Mouse (Mus musculus) heart, embryonic 14.5 days (tissue): ENCODE results near the gene Plod2. TPM values are rescaled to one million over a fixed set of nuclear protein-coding genes. Genes with fewer than 3 reads are reported as not detected.

ENCODE experiments used
- ATAC-seq: fragments of 200-750 bp; cut with Nextera tagmentation; 2 replicates; pipeline ENCODE4 v1.8.0; 2017; ENCODE audit warnings: low read depth, moderate TSS enrichment; ENCODE audit not compliant: insufficient number of reproducible peaks, insufficient read depth, low FRiP score
- H3K27ac ChIP-seq, 2 experiments: fragments of 200-500 bp in 1 of 2; fragments of 300-500 bp in 1 of 2; sonication (generic) in 1 of 2; replicated peaks in 1 of 2; 2 replicates each; pipeline ENCODE4 v1.5.1; 2012 to 2014; ENCODE audit warnings: low read depth in 2 of 2, low read length in 2 of 2, control low read depth in 1 of 2, mild to moderate bottlenecking in 1 of 2, mixed read lengths in 1 of 2; ENCODE audit not compliant: control insufficient read depth in 1 of 2, insufficient read depth in 1 of 2
- H3K27me3 ChIP-seq: fragments of 300-500 bp; sonication (generic); 2 replicates; pipeline ENCODE4 v1.6.1; 2014; ENCODE audit warnings: mild to moderate bottlenecking, low read length, control low read depth; ENCODE audit not compliant: control insufficient read depth, insufficient read depth
- H3K36me3 ChIP-seq: fragments of 300-500 bp; sonication (generic); 2 replicates; pipeline ENCODE4 v1.6.1; 2014; ENCODE audit warnings: mild to moderate bottlenecking, control low read depth, low read length, mixed read lengths; ENCODE audit not compliant: control insufficient read depth, insufficient read depth
- H3K4me1 ChIP-seq, 2 experiments: fragments of 200-500 bp in 1 of 2; fragments of 300-500 bp in 1 of 2; sonication (generic) in 1 of 2; 2 replicates each; pipeline ENCODE4 v1.6.1; 2012 to 2014; ENCODE audit warnings: low read length in 2 of 2, control low read depth in 1 of 2, mixed read lengths in 1 of 2; ENCODE audit not compliant: control insufficient read depth in 2 of 2, insufficient read depth in 2 of 2
- H3K4me2 ChIP-seq: fragments of 300-500 bp; sonication (generic); 2 replicates; pipeline ENCODE4 v1.6.1; 2014; ENCODE audit warnings: mild to moderate bottlenecking, low read length
- H3K4me3 ChIP-seq, 2 experiments: fragments of 200-500 bp in 1 of 2; fragments of 300-500 bp in 1 of 2; sonication (generic) in 1 of 2; 2 replicates each; pipeline ENCODE4 v1.5.1; 2012 to 2014; ENCODE audit warnings: low read length in 2 of 2, mild to moderate bottlenecking in 2 of 2, control low read depth in 1 of 2, low read depth in 1 of 2, moderate library complexity in 1 of 2; ENCODE audit not compliant: control insufficient read depth in 1 of 2, insufficient read depth in 1 of 2
- H3K9ac ChIP-seq: fragments of 300-500 bp; sonication (generic); 2 replicates; pipeline ENCODE4 v1.6.1; 2014; ENCODE audit warnings: mild to moderate bottlenecking, low read length
- H3K9me3 ChIP-seq: fragments of 300-500 bp; sonication (generic); 2 replicates; pipeline ENCODE4 v1.6.1; 2016; ENCODE audit warnings: low read length, control low read depth; ENCODE audit not compliant: control insufficient read depth
- WGBS: fragments of 180-500 bp; shearing (Covaris S2); extraction: QIAGEN DNeasy Blood & Tissue Kit; methylation state at CpG from one replicate; pipeline ENCODE4 v1.1.7; 2014; 5-methylcytosine and 5-hydroxymethylcytosine counted together
- polyA plus RNA-seq: library from polyadenylated mRNA; unstranded; fragments of >200 nt; fragmentation: Nextera tagmentation; extraction: Ambion mirVana; gene quantifications from 2 replicates; pipeline ENCODE4 v1.2.1, GENCODE M21; 2014

Gene Plod2
- polyA plus RNA-seq, 1 experiment from 2014 or later, result 35.1 TPM

DNA sequence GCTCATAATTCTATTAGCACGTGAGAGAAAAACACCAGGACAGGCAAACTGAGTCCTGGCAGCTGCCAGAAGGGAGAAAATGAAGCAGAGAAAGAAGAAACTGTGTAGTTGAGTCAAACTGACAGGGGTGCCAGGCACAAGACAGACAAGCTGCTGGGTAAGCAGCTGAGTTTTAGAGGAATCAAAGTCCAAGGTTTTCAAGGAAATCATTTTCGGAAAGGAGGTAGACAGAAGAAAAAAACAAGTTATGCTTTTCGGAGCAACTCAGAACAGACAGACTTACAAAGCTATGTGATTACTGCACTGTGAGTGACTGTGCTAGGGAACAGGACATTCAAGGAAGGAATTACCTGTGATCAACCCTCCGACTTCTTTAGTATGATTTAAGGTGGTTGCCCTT, 17.5 kb upstream of the Plod2 start:
- Histone ChIP-seq H3K9ac (no peak overlapping the region), H3K4me3 (no peak overlapping the region), H3K9me3 (no peaks in the 10 kb centered on the region), H3K4me1 (no peaks in the 10 kb centered on the region), H3K27ac (no peak overlapping the region), H3K4me2 (no peak overlapping the region), H3K36me3 (no peaks in the 10 kb centered on the region), H3K27me3 (no peaks in the 10 kb centered on the region)
- ATAC-seq, result no peak
- WGBS, result 72% methylated on average over 4 of the region's 4 CpGs

DNA sequence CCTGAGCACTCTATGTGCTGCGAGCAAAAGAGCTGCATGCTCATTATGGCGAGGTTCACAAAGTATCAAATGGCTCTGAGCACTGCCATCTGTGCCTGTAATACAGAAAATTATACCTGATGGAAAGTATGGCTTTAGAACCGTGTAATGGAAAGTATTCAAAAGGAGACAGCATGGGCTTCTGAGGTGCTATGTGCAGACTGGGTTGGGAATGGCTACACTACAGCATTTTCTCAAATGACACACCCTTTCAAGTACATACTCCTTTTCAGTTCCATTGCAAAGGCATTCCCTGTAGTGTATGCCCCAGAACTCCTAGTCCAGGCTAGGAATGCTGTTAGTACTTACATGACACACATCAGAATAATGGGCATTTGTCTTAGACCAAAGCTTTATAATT, 12.0 kb upstream of the Plod2 start:
- WGBS, result 73% methylated on average over 3 of the region's 3 CpGs
- no peak overlapping the region for H3K27ac ChIP-seq
- no peaks in the 10 kb centered on the region for H3K36me3 ChIP-seq
- ATAC-seq, result no peak
- no peaks in the 10 kb centered on the region for H3K27me3 ChIP-seq
- no peak overlapping the region for H3K4me3 ChIP-seq
- H3K4me2 ChIP-seq, result no peak overlapping the region
- H3K9me3 ChIP-seq, result no peaks in the 10 kb centered on the region
- H3K9ac ChIP-seq, result no peak overlapping the region
- H3K4me1 ChIP-seq, result no peaks in the 10 kb centered on the region

DNA sequence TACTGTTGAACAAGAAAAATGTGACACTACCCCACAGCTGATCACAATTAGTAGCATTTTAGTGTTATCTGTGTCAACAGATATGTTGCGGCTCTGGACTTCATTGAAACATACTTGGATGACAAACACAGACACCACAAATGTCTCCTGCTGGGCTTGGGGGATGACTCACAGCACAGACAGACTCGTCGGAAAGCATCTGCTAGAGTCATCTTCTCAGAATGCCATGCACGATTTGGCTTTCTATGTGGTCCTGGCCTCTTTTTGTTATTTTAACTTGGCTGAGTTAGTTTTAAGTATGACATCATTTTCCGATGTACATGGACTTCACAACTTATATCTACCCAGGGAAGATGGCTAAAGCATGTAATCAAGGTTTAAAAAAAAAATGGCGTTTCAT, 4.3 kb upstream of the Plod2 start:
- H3K9ac ChIP-seq, result no peak overlapping the region
- no peak overlapping the region for H3K4me2 ChIP-seq
- no peak overlapping the region for H3K4me3 ChIP-seq
- no peak for ATAC-seq
- H3K4me1 ChIP-seq, result peaks cover 0 to 3% of the 10 kb centered on the region in 2 experiments; a peak in 2 of 4 replicates
- H3K9me3 ChIP-seq, result no peaks in the 10 kb centered on the region
- 54% methylated on average over 6 of the region's 6 CpGs for WGBS
- H3K27ac ChIP-seq, result no peak overlapping the region
- H3K27me3 ChIP-seq, result no peaks in the 10 kb centered on the region
- H3K36me3 ChIP-seq, result no peaks in the 10 kb centered on the region

DNA sequence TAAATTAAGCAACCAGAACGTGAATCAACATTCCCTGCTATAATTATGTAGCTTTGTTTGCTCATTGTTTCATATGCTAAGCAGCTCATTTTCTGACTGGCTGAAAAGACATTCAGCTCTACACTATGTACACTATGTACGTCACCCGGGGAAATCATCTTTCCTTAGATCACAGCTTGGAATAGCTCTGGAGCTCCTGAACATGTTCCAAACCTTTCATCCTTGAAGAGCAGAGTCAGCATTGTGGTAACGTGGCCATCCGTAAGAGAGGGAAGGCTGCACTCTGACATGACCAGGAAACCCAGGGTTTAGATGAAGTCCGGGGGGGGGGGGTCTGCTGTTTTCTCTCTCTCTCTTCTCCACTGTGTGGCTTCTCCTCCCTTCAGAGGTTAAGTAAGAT, 3.8 kb upstream of the Plod2 start:
- no peak overlapping the region for H3K4me2 ChIP-seq
- WGBS, result 73% methylated on average over 6 of the region's 6 CpGs

DNA sequence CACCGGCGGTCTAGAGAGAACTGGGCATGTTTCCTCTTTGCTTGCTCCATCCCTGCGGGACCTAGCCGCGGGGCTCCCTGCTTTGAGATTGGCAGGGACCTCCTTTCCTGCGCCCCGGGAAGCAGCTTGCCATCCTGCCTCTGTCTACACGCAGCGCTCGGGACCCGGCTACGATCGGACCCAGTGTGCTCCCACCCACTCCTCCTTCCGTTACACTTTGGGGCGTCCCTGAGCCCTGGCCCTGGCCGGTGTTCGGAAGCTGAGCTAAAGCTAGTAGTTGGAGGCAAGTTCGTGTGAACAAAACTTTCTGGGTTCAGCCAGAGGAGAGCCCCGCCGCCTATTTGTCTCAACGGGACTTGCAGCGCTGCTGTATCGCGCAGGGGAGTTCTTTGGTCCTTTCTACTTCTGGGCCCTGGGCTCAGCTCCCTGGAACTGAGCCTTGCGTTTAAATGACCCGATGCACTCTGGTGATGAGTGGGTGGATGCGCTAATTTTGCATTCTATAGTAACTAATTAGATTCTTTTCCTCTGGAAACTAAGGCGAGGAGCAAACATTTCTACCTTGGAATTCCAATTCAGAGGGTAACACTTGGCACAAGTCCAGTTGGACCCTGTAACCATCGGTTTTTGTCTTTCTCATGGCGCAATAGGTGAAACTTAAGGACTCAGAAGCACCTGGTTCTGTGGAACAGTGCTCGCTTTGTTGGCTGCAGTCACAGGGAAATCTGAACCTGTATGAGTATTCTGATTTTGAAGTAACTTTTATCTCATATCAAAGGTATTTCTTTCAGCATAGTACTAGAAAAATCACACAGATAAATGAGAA, 781 bp downstream of the Plod2 start:
- ATAC-seq, result peak; percentile 30
- Histone ChIP-seq H3K4me2 (peak overlapping the region; percentile 84), H3K4me1 (peaks cover 8 to 12% of the 10 kb centered on the region in 2 experiments; a peak in 3 of 4 replicates), H3K36me3 (peaks cover 2% of the 10 kb centered on the region; the same call in 1 of the 2 replicates), H3K9me3 (no peaks in the 10 kb centered on the region), H3K27ac (peak overlapping the region; percentile 83 to 90), H3K4me3 (peak overlapping the region; percentile 81 to 93), H3K9ac (peak overlapping the region; percentile 91), H3K27me3 (no peaks in the 10 kb centered on the region)
- WGBS, result 3% methylated on average over 30 of the region's 31 CpGs

More for the DNA sequence above, 3.8 kb upstream of the Plod2 start:
- H3K4me3 ChIP-seq, result no peak overlapping the region
- no peak for ATAC-seq
- H3K27ac ChIP-seq, result no peak overlapping the region
- H3K27me3 ChIP-seq, result no peaks in the 10 kb centered on the region
- no peaks in the 10 kb centered on the region for H3K9me3 ChIP-seq
- no peaks in the 10 kb centered on the region for H3K36me3 ChIP-seq
- peaks cover 0 to 3% of the 10 kb centered on the region in 2 experiments; a peak in 2 of 4 replicates for H3K4me1 ChIP-seq
- H3K9ac ChIP-seq, result no peak overlapping the region

DNA sequence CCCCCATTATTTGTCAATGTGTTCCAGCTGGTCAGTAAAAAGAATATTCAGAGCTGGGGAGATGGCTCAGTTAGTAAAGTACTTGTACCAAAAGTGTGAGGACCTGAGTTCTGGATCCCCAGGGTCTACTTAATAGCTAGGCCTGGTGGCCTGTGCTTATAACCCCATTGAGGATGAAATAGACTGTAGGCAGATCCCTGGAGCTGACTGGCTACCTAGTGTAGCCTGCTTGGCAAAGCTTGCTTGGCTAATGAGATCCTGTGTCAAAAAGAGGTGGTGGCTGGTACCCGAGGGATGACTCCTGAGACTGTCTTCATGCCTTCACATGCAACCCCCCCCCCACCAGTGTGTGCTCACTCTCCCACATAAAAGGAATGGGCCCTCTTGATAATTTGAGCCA, 2.1 kb downstream of the Plod2 start:
- Histone ChIP-seq H3K9ac (no peak overlapping the region), H3K27me3 (no peaks in the 10 kb centered on the region), H3K4me3 (peak overlapping the region in 1 of 2 experiments; percentile 93; a peak in 1 of 4 replicates), H3K4me2 (peak overlapping the region; percentile 84), H3K4me1 (peaks cover 11 to 20% of the 10 kb centered on the region in 2 experiments), H3K27ac (no peak overlapping the region), H3K9me3 (no peaks in the 10 kb centered on the region), H3K36me3 (peaks cover 12% of the 10 kb centered on the region; the same call in 1 of the 2 replicates)
- WGBS, result 87% methylated on average over 1 of the region's 1 CpGs
- ATAC-seq, result no peak

DNA sequence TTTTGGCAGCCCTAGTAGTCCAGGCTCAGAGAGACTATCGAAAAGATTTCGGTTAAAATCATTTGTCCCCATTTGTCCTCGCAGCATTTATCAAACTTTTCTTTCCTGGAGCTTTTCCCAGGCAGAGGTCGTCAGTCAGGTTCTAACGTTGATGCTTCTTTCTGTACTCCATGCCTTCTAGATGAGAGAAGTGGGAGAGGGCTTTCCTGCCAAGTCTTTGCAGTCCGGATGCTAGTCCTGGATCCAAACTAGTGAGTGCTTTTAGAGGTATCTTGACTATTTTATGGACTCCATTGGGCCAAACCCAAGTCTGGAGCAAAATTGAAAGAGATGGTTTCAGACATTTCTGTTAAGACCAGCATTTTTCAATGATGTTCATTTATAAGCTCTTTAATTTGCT, 3.0 kb downstream of the Plod2 start:
- H3K27me3 ChIP-seq, result no peaks in the 10 kb centered on the region
- H3K27ac ChIP-seq, result peak overlapping the region in 1 of 2 experiments; percentile 46; a peak in 2 of 4 replicates
- H3K4me3 ChIP-seq, result no peak overlapping the region
- H3K4me2 ChIP-seq, result peak overlapping the region; percentile 84
- H3K36me3 ChIP-seq, result peaks cover 12% of the 10 kb centered on the region; the same call in 1 of the 2 replicates
- peaks cover 15 to 29% of the 10 kb centered on the region in 2 experiments for H3K4me1 ChIP-seq
- no peaks in the 10 kb centered on the region for H3K9me3 ChIP-seq
- no peak overlapping the region; the same call in 1 of the 2 replicates for H3K9ac ChIP-seq
- 65% methylated on average over 6 of the region's 6 CpGs for WGBS
- ATAC-seq, result no peak
